Mouse (Mus musculus) 416B (cell line): ENCODE measurements around the gene Wfdc2.
"Not testable (repeated sequence)": the region's sequence is repeated elsewhere in the genome, so short reads cannot be mapped to it uniquely, and the experiment has no call there.

Experiments used
- DNase-seq: peaks from one replicate; pipeline ENCODE4 v3.0.0; 2011; ENCODE audit warnings: low read depth

Gene Wfdc2

GRCm38 (mm10) chr2:164549338-164549737 is 12.9 kb upstream of the Wfdc2 start:
- DNase-seq, result no peak

GRCm38 (mm10) chr2:164549963-164550894 is 12.0 kb upstream of the Wfdc2 start:
- no peak for DNase-seq

- DNase-seq, result no peak
Measured at GRCm38 (mm10) chr2:164550895-164551269, 11.3 kb upstream of the Wfdc2 start.

GRCm38 (mm10) chr2:164551502-164551901 is 10.7 kb upstream of the Wfdc2 start:
- no peak for DNase-seq

GRCm38 (mm10) chr2:164558426-164558825 is 3.8 kb upstream of the Wfdc2 start:
- DNase-seq, result no peak

- DNase-seq, result peak; percentile 45
Measured at GRCm38 (mm10) chr2:164558991-164559645, 3.1 kb upstream of the Wfdc2 start.

GRCm38 (mm10) chr2:164560106-164560505 is 2.1 kb upstream of the Wfdc2 start:
- DNase-seq, result no peak

- peak; percentile 44 for DNase-seq
Measured at GRCm38 (mm10) chr2:164563339-164564038, 1.3 kb downstream of the Wfdc2 start.

- no peak for DNase-seq
Measured at GRCm38 (mm10) chr2:164564346-164564745, 2.1 kb downstream of the Wfdc2 start.

- DNase-seq, result no peak
Measured at GRCm38 (mm10) chr2:164566997-164567396, 4.8 kb downstream of the Wfdc2 start.

- peak; percentile 45 for DNase-seq
Measured at GRCm38 (mm10) chr2:164567460-164567859, 5.2 kb downstream of the Wfdc2 start.

- DNase-seq, result not testable (repeated sequence)
Measured at GRCm38 (mm10) chr2:164573359-164573758, 11.1 kb downstream of the Wfdc2 start, which contains the start of gene Spint3. Gene Spint3 (minus strand): TSS chr2:164573459.

GRCm38 (mm10) chr2:164585025-164585725 is 23.0 kb downstream of the Wfdc2 start, which contains the start of gene Wfdc6a:
Gene Wfdc6a (minus strand): TSS chr2:164585447.
- not testable (repeated sequence) for DNase-seq

- peak; percentile 51 for DNase-seq
Measured at GRCm38 (mm10) chr2:164592014-164592413, 29.8 kb downstream of the Wfdc2 start.

- DNase-seq, result no peak
Measured at GRCm38 (mm10) chr2:164593494-164593893, 31.3 kb downstream of the Wfdc2 start, which contains the start of gene Eppin. Gene Eppin (minus strand): TSS chr2:164593594.

- peak; percentile 8 for DNase-seq
Measured at GRCm38 (mm10) chr2:164600179-164600578, 38.0 kb downstream of the Wfdc2 start.

- no peak for DNase-seq
Measured at GRCm38 (mm10) chr2:164603482-164603881, 41.3 kb downstream of the Wfdc2 start.

GRCm38 (mm10) chr2:164604411-164604810 is 42.2 kb downstream of the Wfdc2 start:
- DNase-seq, result no peak

- DNase-seq, result no peak
Measured at GRCm38 (mm10) chr2:164608781-164609180, 46.6 kb downstream of the Wfdc2 start.

GRCm38 (mm10) chr2:164613471-164613870 is 51.3 kb downstream of the Wfdc2 start, which contains the start of the genes Wfdc6b and Wfdc8:
Gene Wfdc6b (plus strand): TSS chr2:164613522.
Gene Wfdc8 (minus strand): TSS chr2:164613626.
- DNase-seq, result not testable (repeated sequence)

- DNase-seq, result no peak
Measured at GRCm38 (mm10) chr2:164615386-164615785, 53.2 kb downstream of the Wfdc2 start.
